Mouse (Mus musculus): ENCODE data around the gene Ttc7.

Ttc7 gene

GRCm38 (mm10) chr17:87379821-87380220 is 97.1 kb downstream of the Ttc7 start:
- POLR2A ChIA-PET = interaction anchor here in 3 of 4 experiments (0.6 to 3.6 kb wide), 11 partner anchors 9 to 92 kb away, joined by 3 to 25 read pairs (median 3); partner anchors contain the start of gene Calm2 (in 2 of the 3)

GRCm38 (mm10) chr17:87380681-87381080 is 98.0 kb downstream of the Ttc7 start:
- ChIA-PET POLR2A (interaction anchor here in 2 of 4 experiments (1.2 to 3.6 kb wide), 3 partner anchors 65 to 91 kb away, joined by 3 to 25 read pairs (median 14); partner anchors contain the start of gene Calm2 (in 2 of the 2)), CTCF (interaction anchor here in 1 of 4 experiments (1.6 kb wide), 1 partner anchor 66 kb away, joined by 9 read pairs; no protein-coding TSS in a partner anchor)

More at GRCm38 (mm10) chr17:87379821-87380220, 97.1 kb downstream of the Ttc7 start:
- CTCF ChIA-PET = interaction anchor here in 2 of 4 experiments (0.8 to 1.6 kb wide), 3 partner anchors 65 to 335 kb away, joined by 3 to 9 read pairs (median 3); no protein-coding TSS in a partner anchor

GRCm38 (mm10) chr17:87385835-87386234 is 103.1 kb downstream of the Ttc7 start:
- CTCF ChIA-PET = interaction anchor here in 2 of 4 experiments (0.6 to 1.4 kb wide), 2 partner anchors 70 to 103 kb away, joined by 3 to 4 read pairs; partner anchors contain the start of gene Ttc7 (in 1 of the 2)
- POLR2A ChIA-PET = interaction anchor here in 2 of 4 experiments (0.7 to 1.8 kb wide), 3 partner anchors 34 to 55 kb away, joined by 3 to 5 read pairs (median 4); no protein-coding TSS in a partner anchor

GRCm38 (mm10) chr17:87387068-87387467 is 104.4 kb downstream of the Ttc7 start:
- ChIA-PET POLR2A (interaction anchor here in 1 of 4 experiments (1.5 kb wide), 1 partner anchor 53 kb away, joined by 3 read pairs; no protein-coding TSS in a partner anchor), CTCF (interaction anchor here in 1 of 4 experiments (0.6 to 1.4 kb wide), 2 partner anchors 18 to 71 kb away, joined by 4 to 6 read pairs; no protein-coding TSS in a partner anchor)

GRCm38 (mm10) chr17:87391242-87391641 is 108.6 kb downstream of the Ttc7 start:
- CTCF ChIA-PET = no interaction called here
- POLR2A ChIA-PET = no interaction called here

GRCm38 (mm10) chr17:87397088-87397487 is 114.4 kb downstream of the Ttc7 start:
- ChIA-PET CTCF (interaction anchor here in 1 of 4 experiments (0.6 kb wide), 2 partner anchors 48 to 1609 kb away, joined by 3 read pairs; no protein-coding TSS in a partner anchor), POLR2A (interaction anchor here in 3 of 4 experiments (1.1 to 2.2 kb wide), 3 partner anchors 12 to 50 kb away, joined by 3 to 7 read pairs (median 6); partner anchors contain the start of gene Calm2 (in 2 of the 3))

- ChIA-PET CTCF (no interaction called here), POLR2A (interaction anchor here in 2 of 4 experiments (0.6 to 1.5 kb wide), 3 partner anchors 10 to 43 kb away, joined by 3 to 6 read pairs (median 3); no protein-coding TSS in a partner anchor)
These were observed 119.8 kb downstream of the Ttc7 start for GRCm38 (mm10) chr17:87402444-87402843.

GRCm38 (mm10) chr17:87403462-87403861 is 120.8 kb downstream of the Ttc7 start:
- ChIA-PET CTCF (no interaction called here), POLR2A (interaction anchor here in 2 of 4 experiments (0.6 to 1.5 kb wide), 9 partner anchors 9 to 89 kb away, joined by 3 to 6 read pairs (median 3); partner anchors contain the start of gene Calm2 (in 2 of the 2))

- CTCF ChIA-PET = interaction anchor here in 1 of 4 experiments (0.6 to 1.2 kb wide), 2 partner anchors 61 to 90 kb away, joined by 3 read pairs; no protein-coding TSS in a partner anchor
- POLR2A ChIA-PET = interaction anchor here in 3 of 4 experiments (0.7 to 1.7 kb wide), 13 partner anchors 11 to 570 kb away, joined by 3 to 20 read pairs (median 3); partner anchors contain the start of genes Calm2 (in 3 of the 3) and Ttc7 (in 1 of the 3)
These were observed 122.9 kb downstream of the Ttc7 start for GRCm38 (mm10) chr17:87405576-87405975.

GRCm38 (mm10) chr17:87406646-87407045 is 124.0 kb downstream of the Ttc7 start:
- ChIA-PET CTCF (interaction anchor here in 2 of 4 experiments (0.6 to 1.2 kb wide), 3 partner anchors 12 to 168 kb away, joined by 3 read pairs; no protein-coding TSS in a partner anchor), POLR2A (interaction anchor here in 3 of 4 experiments (0.6 to 1.7 kb wide), 16 partner anchors 21 to 567 kb away, joined by 3 to 20 read pairs (median 3); partner anchors contain the start of genes Calm2 (in 3 of the 3), Stpg4 (in 1 of the 3) and Ttc7 (in 1 of the 3))

GRCm38 (mm10) chr17:87418082-87418481 is 135.4 kb downstream of the Ttc7 start:
- CTCF ChIA-PET = no interaction called here
- POLR2A ChIA-PET = interaction anchor here in 3 of 4 experiments (0.7 to 2.6 kb wide), 9 partner anchors 9 to 57 kb away, joined by 3 to 13 read pairs (median 4); partner anchors contain the start of genes Calm2 (in 2 of the 3) and Stpg4 (in 1 of the 3)

GRCm38 (mm10) chr17:87427511-87427910 is 144.8 kb downstream of the Ttc7 start, which contains the start of gene Stpg4:
Gene Stpg4, minus strand, starts transcription at chr17:87427741.
- ChIA-PET CTCF (interaction anchor here in 2 of 4 experiments (0.6 to 1.4 kb wide), 3 partner anchors 103 to 143 kb away, joined by 3 to 4 read pairs (median 3); no protein-coding TSS in a partner anchor), POLR2A (interaction anchor here (0.5 to 11.9 kb wide), 34 partner anchors 9 to 141 kb away, joined by 3 to 303 read pairs (median 3); partner anchors contain the start of gene Calm2 (in 4 of the 4))

- POLR2A ChIA-PET = interaction anchor here in 3 of 4 experiments (0.7 to 11.9 kb wide), 6 partner anchors 9 to 94 kb away, joined by 3 to 303 read pairs (median 18); partner anchors contain the start of gene Calm2 (in 3 of the 3)
- CTCF ChIA-PET = no interaction called here
These were observed 146.7 kb downstream of the Ttc7 start for GRCm38 (mm10) chr17:87429431-87429830.
